Mouse (Mus musculus) thymus, adult 2 months (tissue): ENCODE results near the gene Sirt7. TPM values are rescaled to one million over a fixed set of nuclear protein-coding genes. Genes with fewer than 3 reads are reported as not detected.

ENCODE experiments used
- DNase-seq: peaks from one replicate; pipeline ENCODE4 v3.0.0; 2021
- H3K27ac ChIP-seq: fragments of 200-500 bp; 2 replicates; pipeline ENCODE4 v1.5.1; 2012; ENCODE audit warnings: low read length, control low read depth; ENCODE audit not compliant: control insufficient read depth, insufficient read depth
- H3K27me3 ChIP-seq: fragments of 200-500 bp; 2 replicates; pipeline ENCODE4 v1.6.1; 2012; ENCODE audit warnings: mild to moderate bottlenecking, low read length, moderate library complexity, mixed read lengths; ENCODE audit not compliant: control insufficient read depth, insufficient read depth
- H3K36me3 ChIP-seq: fragments of 200-500 bp; 2 replicates; pipeline ENCODE4 v1.6.1; 2012; ENCODE audit warnings: mild to moderate bottlenecking, low read length, moderate library complexity; ENCODE audit not compliant: control insufficient read depth, insufficient read depth
- H3K4me1 ChIP-seq: fragments of 200-500 bp; replicated peaks from 2 replicates; pipeline ENCODE4 v1.6.1; 2012; ENCODE audit warnings: low read length; ENCODE audit not compliant: control insufficient read depth, insufficient read depth
- H3K4me3 ChIP-seq: fragments of 200-500 bp; 2 replicates; pipeline ENCODE4 v1.5.1; 2012; ENCODE audit warnings: mild to moderate bottlenecking, low read length, control low read depth, moderate library complexity; ENCODE audit not compliant: control insufficient read depth, insufficient read depth
- CTCF ChIP-seq: fragments of 200-500 bp; IDR thresholded peaks from 2 replicates; pipeline ENCODE4 v1.5.1; 2012; ENCODE audit warnings: mild to moderate bottlenecking, control low read depth, low read length, moderate library complexity, borderline replicate concordance; ENCODE audit not compliant: control insufficient read depth, poor library complexity, insufficient read depth; ENCODE audit errors: extremely low read depth
- POLR2A ChIP-seq: fragments of 200-500 bp; IDR thresholded peaks from 2 replicates; pipeline ENCODE4 v1.6.1; 2012; ENCODE audit warnings: mild to moderate bottlenecking, low read length, control low read depth, moderate library complexity; ENCODE audit not compliant: control insufficient read depth, poor library complexity, insufficient read depth; ENCODE audit errors: extremely low read depth
- WGBS: fragments of 180-500 bp; shearing (Covaris S2); methylation state at CpG from one replicate; pipeline ENCODE4 v1.1.7; 2018; 5-methylcytosine and 5-hydroxymethylcytosine counted together
- polyA plus RNA-seq: library from polyadenylated mRNA; depleted of rRNA; stranded (reverse); fragments of >200 nt; gene quantifications from 2 replicates; pipeline ENCODE4 v1.2.3, GENCODE M21; 2012

Sirt7 gene
- polyA plus RNA-seq, 1 experiment = 184 TPM

DNA sequence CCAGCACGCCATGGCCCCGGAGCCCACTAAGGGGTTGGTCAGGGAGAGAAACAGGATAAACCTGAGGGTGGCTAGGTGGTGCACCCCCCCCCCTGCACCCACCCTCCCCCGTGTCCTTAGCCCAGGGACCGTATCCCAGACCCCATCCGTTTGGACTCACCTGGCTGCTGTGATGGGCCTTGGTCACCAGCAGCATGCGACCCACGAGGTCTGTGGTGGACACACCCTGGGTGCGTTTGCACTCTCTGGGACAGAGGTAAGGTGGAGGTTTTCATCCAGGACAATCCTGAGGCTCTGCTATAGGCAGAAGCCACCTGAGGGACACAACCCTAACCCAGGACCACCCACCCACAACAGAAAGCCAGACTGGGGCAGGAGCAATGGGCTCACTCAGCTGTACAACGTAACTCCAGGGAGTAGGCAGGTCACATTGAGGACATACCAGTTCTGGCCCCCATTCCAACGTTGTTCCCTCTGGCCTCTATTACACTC is 11.5 kb downstream of the Sirt7 start:
- Histone ChIP-seq H3K4me3 (no peak overlapping the region), H3K4me1 (peaks cover 11% of the 10 kb centered on the region), H3K36me3 (peaks cover 6% of the 10 kb centered on the region), H3K27me3 (no peaks in the 10 kb centered on the region), H3K27ac (no peak overlapping the region)
- WGBS = 95% methylated on average over 10 of the region's 10 CpGs
- TF ChIP-seq CTCF (no peak), POLR2A (no peak)
- no peak for DNase-seq

DNA sequence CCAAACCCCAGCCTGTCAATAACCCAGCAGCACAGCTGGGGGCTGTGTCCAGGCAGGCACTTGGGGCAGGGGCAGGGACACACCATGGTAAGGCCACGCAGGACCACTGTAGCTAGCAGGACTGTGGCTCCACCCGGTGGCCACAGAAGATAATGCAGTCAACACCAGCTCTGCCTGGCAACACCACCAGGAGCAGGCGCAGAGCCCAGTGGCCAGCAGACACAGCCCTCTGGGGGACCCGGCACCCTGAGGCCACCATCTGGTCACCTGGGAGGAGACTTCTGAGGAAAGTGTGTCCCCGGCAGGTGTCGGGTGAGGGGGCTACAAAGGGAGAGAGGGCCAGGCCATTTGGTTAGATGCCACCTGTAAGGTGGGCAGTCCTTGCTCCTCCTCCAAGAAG is 12.3 kb downstream of the Sirt7 start:
- Histone ChIP-seq H3K27me3 (no peaks in the 10 kb centered on the region), H3K36me3 (0 out of 2 replicates have a peak, but pooled peaks cover 4% of the 10 kb centered on the region), H3K4me3 (no peak overlapping the region), H3K4me1 (peaks cover 8% of the 10 kb centered on the region), H3K27ac (no peak overlapping the region)
- peak; percentile 80 for DNase-seq
- TF ChIP-seq POLR2A = no peak
- TF ChIP-seq CTCF = peak; percentile 93
- WGBS = 60% methylated on average over 6 of the region's 6 CpGs

DNA sequence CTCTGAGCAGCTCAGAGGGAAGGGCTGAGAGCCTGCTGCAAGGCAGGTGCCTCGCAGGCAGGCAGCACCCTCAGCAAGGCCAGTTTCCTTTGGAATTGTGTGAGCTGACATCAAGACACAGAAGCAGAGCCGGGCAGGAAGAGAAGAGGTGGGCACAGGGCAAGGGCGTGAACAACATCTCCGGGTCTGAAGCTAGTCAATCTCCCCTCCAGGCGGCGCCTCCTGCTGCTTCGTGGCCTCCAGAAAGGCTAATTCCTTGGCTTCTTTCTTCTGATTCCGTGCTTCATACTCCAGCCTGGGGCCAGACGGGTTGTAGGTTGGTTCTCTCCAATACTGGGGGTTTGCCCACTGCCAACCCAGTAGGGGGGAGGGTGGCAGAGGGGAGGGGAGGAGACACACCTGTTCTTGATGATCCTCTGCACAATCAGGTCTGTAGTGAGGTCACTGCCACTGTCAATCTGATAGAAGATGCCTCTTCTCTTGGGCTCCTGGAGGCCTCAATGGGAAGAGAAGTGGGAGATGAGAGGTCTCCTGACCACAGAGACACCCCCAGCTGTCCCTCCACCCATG is 14.5 kb downstream of the Sirt7 start:
- DNase-seq = no peak
- Histone ChIP-seq H3K27ac (no peak overlapping the region), H3K4me3 (no peak overlapping the region), H3K4me1 (no peaks in the 10 kb centered on the region), H3K36me3 (0 out of 2 replicates have a peak, but pooled peaks cover 4% of the 10 kb centered on the region), H3K27me3 (no peaks in the 10 kb centered on the region)
- TF ChIP-seq CTCF = no peak
- no peak for TF ChIP-seq POLR2A
- WGBS = 95% methylated on average over 9 of the region's 9 CpGs

DNA sequence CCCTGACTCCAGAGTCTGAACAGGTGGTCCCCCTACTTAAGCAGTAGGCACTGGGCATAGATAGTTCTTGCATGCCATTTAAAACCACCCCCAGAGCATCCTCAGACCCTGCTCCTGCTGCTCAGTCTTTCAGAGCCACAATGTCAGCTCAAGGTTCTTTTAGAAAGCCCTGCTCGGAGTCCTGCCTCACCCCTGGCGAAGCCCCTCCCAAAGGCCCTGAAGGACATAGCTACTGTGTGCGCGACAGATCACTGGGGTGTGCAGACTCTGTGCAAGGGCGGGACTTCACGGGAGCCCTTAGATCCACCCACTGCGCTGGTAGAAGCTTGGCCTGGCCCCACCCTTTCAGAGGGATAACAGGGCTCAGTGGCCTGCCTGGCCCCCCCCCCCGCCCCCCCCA is 15.8 kb downstream of the Sirt7 start:
- DNase-seq = no peak
- Histone ChIP-seq H3K4me1 (no peaks in the 10 kb centered on the region), H3K4me3 (no peak overlapping the region), H3K27ac (no peak overlapping the region), H3K36me3 (peaks cover 5% of the 10 kb centered on the region; the same call in 1 of the 2 replicates), H3K27me3 (no peaks in the 10 kb centered on the region)
- TF ChIP-seq POLR2A = no peak
- TF ChIP-seq CTCF = no peak
- WGBS = 86% methylated on average over 8 of the region's 8 CpGs

DNA sequence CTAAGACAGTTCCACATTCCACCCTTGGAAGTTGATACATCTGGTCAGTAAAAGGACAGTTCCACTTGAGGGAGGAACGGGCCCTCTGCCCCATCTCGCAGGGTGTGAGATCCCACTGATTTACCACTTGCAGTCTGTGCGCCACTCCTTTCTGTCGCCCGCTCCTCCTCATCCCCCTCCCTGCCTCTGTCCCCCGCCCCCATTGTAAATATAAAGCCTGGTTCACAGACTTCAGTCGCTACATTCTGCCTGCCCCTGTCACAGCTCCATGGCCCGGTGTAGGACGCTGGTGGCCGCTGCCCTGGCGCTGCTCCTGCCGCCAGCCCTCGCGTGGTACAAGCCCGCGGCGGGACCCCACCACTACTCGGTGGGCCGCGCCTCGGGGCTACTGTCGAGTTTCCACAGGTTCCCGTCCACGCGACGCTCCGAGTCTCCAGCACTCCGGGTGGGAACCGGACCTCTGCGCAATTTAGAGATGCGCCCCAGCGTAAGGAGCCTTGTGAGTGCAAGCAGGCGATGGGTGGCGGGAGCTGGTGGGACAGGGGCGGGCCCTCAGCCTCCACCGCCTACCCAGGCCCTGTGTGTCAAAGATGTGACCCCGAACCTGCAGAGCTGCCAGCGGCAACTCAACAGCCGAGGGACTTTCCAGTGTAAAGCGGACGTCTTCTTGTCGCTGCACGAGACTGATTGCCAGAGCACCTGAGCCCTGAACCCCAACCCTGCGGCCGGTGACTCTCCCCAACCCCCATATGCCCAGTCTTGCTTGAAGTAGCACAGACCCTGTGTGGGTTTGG is 16.6 kb downstream of the Sirt7 start, which contains the start of gene Npb:
Gene Npb (plus strand): TSS at position 237 of the 794 bp plus-strand sequence.
- Histone ChIP-seq H3K27ac (no peak within 1 kb of the TSS), H3K27me3 (no peaks in the 10 kb centered on the region), H3K4me3 (no peak within 1 kb of the TSS), H3K4me1 (no peaks in the 10 kb centered on the region), H3K36me3 (peaks cover 14% of the 10 kb centered on the region)
- TF ChIP-seq POLR2A (no peak), CTCF (0 out of 2 replicates have a peak, but pooled peaks have one; percentile 18)
- DNase-seq = no peak
- WGBS = 54% methylated on average over 45 of the region's 45 CpGs

DNA sequence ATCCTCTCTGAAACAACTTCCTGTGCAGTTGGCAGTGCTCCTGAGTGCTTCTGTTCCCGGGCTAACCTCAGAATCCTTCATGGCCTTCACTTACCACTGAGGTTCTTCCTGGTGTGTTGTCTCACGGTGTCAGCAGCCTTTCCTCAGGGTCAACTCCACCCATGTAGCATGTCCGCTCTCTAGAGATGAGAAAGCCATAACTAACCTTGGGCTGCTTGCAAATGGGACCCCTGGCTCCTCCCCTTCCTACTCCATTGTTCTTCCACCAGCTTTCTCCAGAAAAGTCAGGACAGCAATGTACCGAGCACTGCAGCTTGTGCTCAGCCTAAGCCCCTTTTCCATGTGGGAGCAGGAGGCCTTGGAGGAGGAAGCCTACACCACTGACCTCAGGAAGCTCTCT is 18.3 kb downstream of the Sirt7 start:
- Histone ChIP-seq H3K4me1 (no peaks in the 10 kb centered on the region), H3K4me3 (no peak overlapping the region), H3K27me3 (no peaks in the 10 kb centered on the region), H3K27ac (no peak overlapping the region), H3K36me3 (peaks cover 15% of the 10 kb centered on the region)
- WGBS = 94% methylated on average over 4 of the region's 4 CpGs
- TF ChIP-seq POLR2A = no peak
- no peak for TF ChIP-seq CTCF
- no peak for DNase-seq
